Mouse (Mus musculus): ENCODE data around the gene Parp14.

- TF ChIP-seq POLR2A (IDR thresholded peaks at IDR 0.05; ENCODE audit: control insufficient read depth in 1 of 2, insufficient read depth in 1 of 2, low read depth in 1 of 2, low read length in 2 of 2, poor library complexity in 1 of 2): no peak
- no peak for TF ChIP-seq EP300 (IDR thresholded peaks at IDR 0.05; ENCODE audit: low read depth in 1 of 2, low read length in 2 of 2)
- no peak for TF ChIP-seq UBTF (IDR thresholded peaks at IDR 0.05; ENCODE audit: borderline replicate concordance, insufficient read depth, low read depth, low read length)
- no peak for TF ChIP-seq POLR2AphosphoS2 (IDR thresholded peaks at IDR 0.05; ENCODE audit: low read length)
- TF ChIP-seq CTCF (IDR thresholded peaks at IDR 0.05 in 2 of 3, conservative IDR thresholded peaks at IDR 0.05 in 1 of 3; ENCODE audit: control insufficient read depth in 1 of 3, insufficient read depth in 1 of 3, low read depth in 2 of 3, low read length in 3 of 3, poor library complexity in 1 of 3, severe bottlenecking in 1 of 3): no peak
- no peak for TF ChIP-seq ZNF384 (IDR thresholded peaks at IDR 0.05; ENCODE audit: low read depth, low read length)
- no peak for TF ChIP-seq CHD2 (IDR thresholded peaks at IDR 0.05; ENCODE audit: low read length)
- no peak for TF ChIP-seq MYC (IDR thresholded peaks at IDR 0.05; ENCODE audit: low read depth, low read length)
- TF ChIP-seq MAX (IDR thresholded peaks at IDR 0.05; ENCODE audit: low read length): no peak
- no peak for TF ChIP-seq GATA1 (IDR thresholded peaks at IDR 0.05; ENCODE audit: low read depth, low read length)
- TF ChIP-seq TAL1 (IDR thresholded peaks at IDR 0.05; ENCODE audit: low read length): no peak
Observed at GRCm38 (mm10) chr16:35869656-35870055, 1.7 kb downstream of the Parp14 start.

Measured in MEL (cell line).